Mouse (Mus musculus) myocyte (in vitro differentiated cells): Measurements from ENCODE around the gene Ly86.

Experiments used
- CEBPB ChIP-seq: IDR thresholded peaks from 2 replicates; pipeline ENCODE4 v1.6.1; 2011; ENCODE audit warnings: mild to moderate bottlenecking, moderate library complexity; ENCODE audit not compliant: poor library complexity, insufficient read depth, severe bottlenecking
- E2F4 ChIP-seq: IDR thresholded peaks from one replicate; pipeline ENCODE4 v1.6.1; 2011; ENCODE audit warnings: mild to moderate bottlenecking, control low read depth, moderate library complexity; ENCODE audit not compliant: insufficient read depth
- MAX ChIP-seq: IDR thresholded peaks from one replicate; pipeline ENCODE4 v1.6.1; 2011; ENCODE audit warnings: low read depth, mild to moderate bottlenecking, control low read depth
- MYOG ChIP-seq, 3 experiments: IDR thresholded peaks; one replicate each; pipeline ENCODE4 v1.6.1; 2011; ENCODE audit warnings: control low read depth in 2 of 3, low read depth in 2 of 3, mild to moderate bottlenecking in 2 of 3; ENCODE audit not compliant: insufficient read length in 2 of 3, control insufficient read depth in 1 of 3, insufficient read depth in 1 of 3
- POLR2A ChIP-seq: IDR thresholded peaks from one replicate; pipeline ENCODE4 v1.6.1; 2011; ENCODE audit warnings: low read depth, mild to moderate bottlenecking, control low read depth, moderate library complexity; ENCODE audit not compliant: insufficient read length
- POLR2AphosphoS2 ChIP-seq: IDR thresholded peaks from one replicate; pipeline ENCODE4 v1.6.1; 2011; ENCODE audit warnings: low read depth, control low read depth; ENCODE audit not compliant: insufficient read length
- REST ChIP-seq: IDR thresholded peaks from one replicate; pipeline ENCODE4 v1.6.1; 2011; ENCODE audit warnings: mild to moderate bottlenecking, control low read depth, moderate library complexity; ENCODE audit not compliant: insufficient read depth, insufficient read length
- TCF12 ChIP-seq: IDR thresholded peaks from one replicate; pipeline ENCODE4 v1.6.1; 2011; ENCODE audit warnings: mild to moderate bottlenecking, control low read depth; ENCODE audit not compliant: poor library complexity, insufficient read depth, severe bottlenecking
- TCF3 ChIP-seq: IDR thresholded peaks from one replicate; pipeline ENCODE4 v1.6.1; 2011; ENCODE audit warnings: low read depth, control low read depth; ENCODE audit not compliant: insufficient read length
- USF1 ChIP-seq: IDR thresholded peaks from one replicate; pipeline ENCODE4 v1.6.1; 2011; ENCODE audit warnings: low read depth, mild to moderate bottlenecking, control low read depth, moderate library complexity

GRCm38 (mm10) chr13:37438788-37439187, 93.8 kb downstream of the Ly86 start:
- no peak for TF ChIP-seq POLR2A
- no peak for TF ChIP-seq CEBPB
- TF ChIP-seq TCF12: no peak
- no peak for TF ChIP-seq MAX
- TF ChIP-seq POLR2AphosphoS2: no peak
- TF ChIP-seq REST: no peak
- no peak for TF ChIP-seq MYOG (IDR thresholded peaks at IDR 0.05; ENCODE audit: control insufficient read depth in 1 of 3, insufficient read depth in 1 of 3, insufficient read length in 2 of 3, low read depth in 2 of 3)
- no peak for TF ChIP-seq USF1
- TF ChIP-seq TCF3: no peak
- no peak for TF ChIP-seq E2F4
